11 mouse cellular contexts compared by ENCODE assay signal in genomic region chr4:128692149-128692925, GRCm38 (mm10). TPM values are rescaled to one million over a fixed set of nuclear protein-coding genes. Genes with fewer than 3 reads are reported as not detected.
DNase-seq lines count a peak whose midpoint lies in the region; ATAC-seq and TF ChIP-seq lines count a peak whose summit lies in the region.
"Had no signal": no experiment of that assay in that cellular context is flagged by ENCODE, and none has a peak within 500 bp of the region (broad histone marks: within the 10 kb centered on the region; RNA-seq: fewer than 3 reads in every experiment).

No protein-coding gene starts in this region.

- H3K9me3 ChIP-seq in kidney, embryonic 15.5 days (replicated peaks): no peaks in the 10 kb centered on the region
- H3K9me3 ChIP-seq in embryonic facial prominence, embryonic 15.5 days (replicated peaks): no peaks in the 10 kb centered on the region
- H3K9me3 ChIP-seq in limb, embryonic 11.5 days (ENCODE audit: control insufficient read depth, low read length): no peaks in the 10 kb centered on the region
- H3K9me3 ChIP-seq: stomach, embryonic 15.5 days had no signal

- H3K4me3 ChIP-seq in kidney, embryonic 15.5 days (replicated peaks): no peak overlapping the region
- H3K4me3 ChIP-seq in kidney, adult 2 months (ENCODE audit: insufficient read depth, low read depth, low read length): no peak overlapping the region
- H3K4me3 ChIP-seq in embryonic facial prominence, embryonic 15.5 days (replicated peaks): no peak overlapping the region
- H3K4me3 ChIP-seq in limb, embryonic 11.5 days (ENCODE audit: low read depth, low read length): no peak overlapping the region
- H3K4me3 ChIP-seq: stomach, embryonic 15.5 days had no signal

- intact Hi-C loops in gastrocnemius, postnatal 36 days (cut with DNase I): no loop called here

- WGBS in kidney, embryonic 15.5 days: 43% methylated on average over 14 of the region's 15 CpGs
- 58% methylated on average over 14 of the region's 15 CpGs for WGBS in kidney, adult 2 months
- WGBS in embryonic facial prominence, embryonic 15.5 days: 30% methylated on average over 15 of the region's 15 CpGs
- WGBS in limb, embryonic 11.5 days: 55% methylated on average over 14 of the region's 15 CpGs

- TF ChIP-seq POLR2A in kidney, adult 2 months (IDR thresholded peaks at IDR 0.05; ENCODE audit: low read depth, low read length): no peak

- peak; percentile 5; the same call in 1 of the 2 replicates for ATAC-seq in kidney, embryonic 15.5 days (replicated peaks; ENCODE audit: low FRiP score)
- no peak for ATAC-seq in embryonic facial prominence, embryonic 15.5 days (ENCODE audit: insufficient number of reproducible peaks, low FRiP score, low TSS enrichment, low read depth)
- ATAC-seq in limb, embryonic 11.5 days (ENCODE audit: insufficient number of reproducible peaks, low FRiP score, low TSS enrichment, low read depth): peak; percentile 68

- no peak for DNase-seq in kidney, adult 2 months
- DNase-seq in brain, adult 2 months (ENCODE audit: low read depth, low spot score): peak; percentile 69
- peak; percentile 67 for DNase-seq in limb, embryonic 11.5 days (ENCODE audit: low spot score)
- DNase-seq in gastrocnemius, postnatal 36 days: no peak
- no peak for DNase-seq in cerebellum, adult 9-10 months
- no peak for DNase-seq in adrenal gland, postnatal 25 days
- DNase-seq: kidney, adult 11 months had no signal

- H3K27ac ChIP-seq in kidney, embryonic 15.5 days: peak overlapping the region; percentile 78
- H3K27ac ChIP-seq in kidney, adult 2 months (ENCODE audit: insufficient read depth, low read depth, low read length): no peak overlapping the region
- 0 out of 2 replicates have a peak overlapping the region, but pooled peaks have one; percentile 28 for H3K27ac ChIP-seq in embryonic facial prominence, embryonic 15.5 days (replicated peaks)
- H3K27ac ChIP-seq in limb, embryonic 11.5 days (replicated peaks; ENCODE audit: low read depth, low read length): peak overlapping the region; percentile 89
- H3K27ac ChIP-seq: stomach, embryonic 15.5 days had no signal

- no peak for TF ChIP-seq CTCF in kidney, adult 2 months (conservative IDR thresholded peaks at IDR 0.05; ENCODE audit: insufficient read depth, insufficient read length, low read depth, low read length)

- H3K27me3 ChIP-seq in kidney, embryonic 15.5 days: no peaks in the 10 kb centered on the region
- H3K27me3 ChIP-seq in kidney, adult 2 months (replicated peaks; ENCODE audit: control insufficient read depth, insufficient read depth, low read length): no peaks in the 10 kb centered on the region
- H3K27me3 ChIP-seq in embryonic facial prominence, embryonic 15.5 days: no peaks in the 10 kb centered on the region
- H3K27me3 ChIP-seq in limb, embryonic 11.5 days (ENCODE audit: control insufficient read depth, insufficient read depth, low read length): no peaks in the 10 kb centered on the region
- H3K27me3 ChIP-seq: stomach, embryonic 15.5 days had no signal

- peaks cover 86% of the 10 kb centered on the region for H3K4me1 ChIP-seq in kidney, embryonic 15.5 days
- H3K4me1 ChIP-seq in kidney, adult 2 months (ENCODE audit: control insufficient read depth, insufficient read depth, low read length): no peaks in the 10 kb centered on the region
- H3K4me1 ChIP-seq in embryonic facial prominence, embryonic 15.5 days: peaks cover 82% of the 10 kb centered on the region
- peaks cover 63% of the 10 kb centered on the region for H3K4me1 ChIP-seq in limb, embryonic 11.5 days (ENCODE audit: control insufficient read depth, insufficient read depth, low read length)

- no peaks in the 10 kb centered on the region for H3K36me3 ChIP-seq in kidney, embryonic 15.5 days
- H3K36me3 ChIP-seq in kidney, adult 2 months (ENCODE audit: control insufficient read depth, insufficient read depth, low read length): no peaks in the 10 kb centered on the region
- H3K36me3 ChIP-seq in embryonic facial prominence, embryonic 15.5 days: no peaks in the 10 kb centered on the region
- no peaks in the 10 kb centered on the region for H3K36me3 ChIP-seq in limb, embryonic 11.5 days (ENCODE audit: control insufficient read depth, insufficient read depth, low read length)
- H3K36me3 ChIP-seq: stomach, embryonic 15.5 days had no signal

- H3K9ac ChIP-seq in kidney, embryonic 15.5 days: no peak overlapping the region
- H3K9ac ChIP-seq in embryonic facial prominence, embryonic 15.5 days: no peak overlapping the region
- H3K9ac ChIP-seq in limb, embryonic 11.5 days (ENCODE audit: low read length): peak overlapping the region; percentile 23; the same call in 1 of the 2 replicates
- H3K9ac ChIP-seq: stomach, embryonic 15.5 days had no signal

- H3K4me2 ChIP-seq in kidney, embryonic 15.5 days: no peak overlapping the region
- H3K4me2 ChIP-seq in embryonic facial prominence, embryonic 15.5 days (replicated peaks): no peak overlapping the region
- peak overlapping the region; percentile 14; the same call in 1 of the 2 replicates for H3K4me2 ChIP-seq in limb, embryonic 11.5 days (ENCODE audit: low read depth, severe bottlenecking)
- H3K4me2 ChIP-seq: heart, embryonic 11.5 days; stomach, embryonic 15.5 days had no signal

RNA-seq across cellular contexts. Expression of gene Phc2, which starts 37.8 kb away (rescaled TPM):
- 40.3 and 45.5 TPM in 2 replicates for polyA plus RNA-seq in kidney, embryonic 15.5 days (2015; fragmentation: Nextera tagmentation; extraction: Ambion mirVana)
- polyA plus RNA-seq in kidney, adult 2 months (2012; rRNA removed): 64.6 and 69.5 TPM in 2 replicates
- 61.5 and 62.2 TPM in 2 replicates for polyA plus RNA-seq in embryonic facial prominence, embryonic 15.5 days (2015; fragmentation: Nextera tagmentation; extraction: Ambion mirVana)
- polyA plus RNA-seq in limb, embryonic 11.5 days (2014; fragmentation: Nextera tagmentation; extraction: Ambion mirVana): 63.2 and 70.6 TPM in 2 replicates
- 10 to 100 TPM; 15.5 to 17.8 TPM for total RNA-seq in gastrocnemius, postnatal 36 days (2021)
- 67.8 and 70.3 TPM in 2 replicates for total RNA-seq in adrenal gland, postnatal 25 days (2021)

Comparison
In these comparisons a context has a peak if more than half of its experiments do, and no peak if none do; other contexts are left out.
1. DNase-seq: peak in brain, adult 2 months (single experiment) and limb, embryonic 11.5 days (single experiment); none in kidney, adult 2 months (single experiment), gastrocnemius, postnatal 36 days (0 of 2), cerebellum, adult 9-10 months (single experiment) and adrenal gland, postnatal 25 days (single experiment).